Mouse (Mus musculus): ENCODE data around the gene Hivep3. TPM values are rescaled to one million over a fixed set of nuclear protein-coding genes. Genes with fewer than 3 reads are reported as not detected.

Hivep3 gene
- total and polyA plus RNA-seq, 3 experiments = not detected

DNA sequence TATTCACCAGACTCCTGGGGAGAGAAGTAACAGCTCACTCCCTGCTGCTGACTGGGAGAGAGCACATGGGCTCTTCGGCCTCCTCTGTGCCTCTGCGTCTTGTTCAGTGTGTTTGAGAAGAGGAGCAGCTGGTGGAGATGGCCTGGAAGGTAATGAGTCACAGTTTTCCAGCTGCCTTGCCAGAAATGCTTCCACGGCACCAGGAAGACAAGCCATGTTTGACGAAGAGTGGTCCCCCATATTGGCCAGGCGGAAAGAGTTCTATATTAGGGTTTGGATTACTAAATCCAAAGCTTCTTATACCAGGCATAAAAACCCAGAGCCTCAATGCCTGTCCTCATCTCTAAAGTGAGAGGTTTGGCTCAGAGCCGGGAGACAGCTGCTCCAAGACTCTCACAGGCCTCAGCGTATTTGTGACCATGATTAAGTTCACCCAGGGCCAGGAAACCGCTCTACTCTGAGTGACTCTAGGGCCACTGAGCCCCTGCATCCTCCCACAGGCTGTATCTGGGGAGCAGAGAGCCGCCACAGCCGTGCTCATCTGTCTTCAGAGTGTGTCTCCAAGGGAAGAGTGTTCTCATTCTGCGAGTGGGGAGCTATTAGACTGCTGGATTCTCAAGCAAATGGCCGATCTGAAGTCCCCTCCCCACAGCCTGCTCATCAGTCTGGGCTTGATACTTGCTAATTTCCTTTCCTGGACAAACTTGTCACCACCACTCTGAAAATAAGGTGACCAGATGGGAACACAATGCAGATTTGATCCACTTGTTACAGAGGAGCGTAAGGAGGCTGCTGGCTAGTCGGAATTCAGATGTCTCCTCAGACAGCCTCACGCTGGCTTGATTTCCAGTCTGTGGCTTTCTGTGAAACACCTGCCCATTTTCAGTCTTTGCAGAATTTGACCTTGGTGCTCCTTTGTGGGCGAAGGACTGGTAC lies 168.2 kb downstream of the Hivep3 start:
- H3K79me2 ChIP-seq (ENCODE audit: control insufficient read depth, insufficient read depth, low read length, poor library complexity) = no peaks in the 10 kb centered on the region
- H3K27me3 ChIP-seq (ENCODE audit: control insufficient read depth in 1 of 2, insufficient read depth in 2 of 2, low read length in 2 of 2) = no peaks in the 10 kb centered on the region
- H3K9me3 ChIP-seq (replicated peaks; ENCODE audit: insufficient read depth, low read length) = no peaks in the 10 kb centered on the region
- no peak overlapping the region for H3K9ac ChIP-seq (ENCODE audit: control insufficient read depth, low read depth, low read length, poor library complexity, severe bottlenecking)
- no peak overlapping the region for H3K4me3 ChIP-seq (ENCODE audit: control insufficient read depth in 1 of 2, insufficient read depth in 1 of 2, low read depth in 2 of 2, low read length in 2 of 2)
- H3K4me1 ChIP-seq (ENCODE audit: control insufficient read depth in 1 of 2, insufficient read depth in 2 of 2, low read length in 2 of 2) = no peaks in the 10 kb centered on the region
- DNase-seq (ENCODE audit: low read depth, low spot score) = no peak
- no peak for TF ChIP-seq NRF1 (IDR thresholded peaks at IDR 0.05; ENCODE audit: insufficient read depth, low read depth, low read length, poor library complexity, severe bottlenecking)
- no peak for TF ChIP-seq UBTF (IDR thresholded peaks at IDR 0.05; ENCODE audit: borderline replicate concordance, insufficient read depth, low read depth, low read length)
- TF ChIP-seq ZKSCAN1 (IDR thresholded peaks at IDR 0.05; ENCODE audit: low read depth, low read length) = no peak
- TF ChIP-seq TCF12 (IDR thresholded peaks at IDR 0.05; ENCODE audit: low read depth, low read length) = no peak
- TF ChIP-seq SMC3 (IDR thresholded peaks at IDR 0.05; ENCODE audit: low read depth, low read length) = no peak
- no peak for TF ChIP-seq ETS1 (IDR thresholded peaks at IDR 0.05; ENCODE audit: low read depth, low read length)
- TF ChIP-seq MAZ (IDR thresholded peaks at IDR 0.05; ENCODE audit: low read depth, low read length) = no peak
- no peak for TF ChIP-seq MAFK (IDR thresholded peaks at IDR 0.05; ENCODE audit: borderline replicate concordance, low read depth, low read length)
- TF ChIP-seq POLR2AphosphoS5 (IDR thresholded peaks at IDR 0.05; ENCODE audit: borderline replicate concordance, low read depth, low read length) = no peak
- TF ChIP-seq GATA1 (IDR thresholded peaks at IDR 0.05; ENCODE audit: low read depth, low read length) = no peak
- TF ChIP-seq JUND (IDR thresholded peaks at IDR 0.05; ENCODE audit: low read depth, low read length) = no peak
- TF ChIP-seq USF1 (IDR thresholded peaks at IDR 0.05; ENCODE audit: low read depth, low read length) = no peak
- no peak for TF ChIP-seq ELF1 (IDR thresholded peaks at IDR 0.05; ENCODE audit: low read depth, low read length)
- TF ChIP-seq POLR2A (IDR thresholded peaks at IDR 0.05; ENCODE audit: control insufficient read depth in 1 of 2, insufficient read depth in 1 of 2, low read depth in 1 of 2, low read length in 2 of 2, poor library complexity in 1 of 2) = no peak
- TF ChIP-seq KAT2A (conservative IDR thresholded peaks at IDR 0.05; ENCODE audit: low read depth, low read length) = no peak
- TF ChIP-seq MXI1 (IDR thresholded peaks at IDR 0.05; ENCODE audit: low read depth, low read length) = no peak
- TF ChIP-seq CTCF (IDR thresholded peaks at IDR 0.05 in 2 of 3, conservative IDR thresholded peaks at IDR 0.05 in 1 of 3; ENCODE audit: control insufficient read depth in 1 of 3, insufficient read depth in 1 of 3, low read depth in 2 of 3, low read length in 3 of 3, poor library complexity in 1 of 3, severe bottlenecking in 1 of 3) = no peak
- no peak for TF ChIP-seq EP300 (IDR thresholded peaks at IDR 0.05; ENCODE audit: low read depth in 1 of 2, low read length in 2 of 2)
- TF ChIP-seq CHD1 (IDR thresholded peaks at IDR 0.05; ENCODE audit: low read depth, low read length) = no peak
- TF ChIP-seq MEF2A (IDR thresholded peaks at IDR 0.05; ENCODE audit: extremely low read depth, insufficient replicate concordance, low read depth, low read length, poor library complexity, severe bottlenecking) = no peak
- H3K36me3 ChIP-seq (ENCODE audit: control insufficient read depth in 1 of 2, insufficient read depth in 2 of 2, low read length in 2 of 2) = no peaks in the 10 kb centered on the region
- no peak overlapping the region for H3K27ac ChIP-seq (ENCODE audit: control insufficient read depth, low read depth, low read length)

Data from MEL (cell line).